7 mouse cellular contexts compared by ENCODE assay signal in the genomic region with DNA sequence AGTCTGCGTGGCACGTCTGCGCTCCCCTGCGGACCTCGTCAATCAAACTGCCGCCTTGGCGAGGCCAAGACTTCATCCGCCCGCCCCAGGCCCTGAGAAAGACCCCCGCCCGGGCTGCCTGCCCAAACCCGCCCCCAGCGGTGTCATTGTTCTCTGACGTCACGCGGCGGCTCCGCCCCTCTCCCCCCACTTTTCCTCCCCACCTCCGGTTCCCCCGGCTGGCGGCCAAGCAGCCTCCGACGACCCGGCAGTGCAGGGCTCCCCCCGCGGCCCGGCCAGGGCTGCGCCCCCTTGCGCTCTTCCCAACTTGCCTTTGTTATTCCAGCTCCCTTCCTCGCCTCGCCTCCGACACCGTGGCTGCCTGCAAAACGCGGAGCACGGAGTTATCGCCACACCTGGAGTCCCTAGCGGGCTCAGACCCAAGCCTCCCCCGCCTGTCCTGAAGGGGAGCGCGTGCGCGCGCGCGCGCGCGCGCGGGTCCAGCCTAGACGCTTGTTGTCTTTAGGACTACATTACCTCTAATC. TPM values are rescaled to one million over a fixed set of nuclear protein-coding genes. Genes with fewer than 3 reads are reported as not detected.
DNase-seq lines count a peak whose midpoint lies in the region; ATAC-seq lines count a peak whose summit lies in the region.

No protein-coding gene starts in this region.

- no peaks in the 10 kb centered on the region for H3K27me3 ChIP-seq in embryonic facial prominence, embryonic 12.5 days
- H3K27me3 ChIP-seq in limb, embryonic 13.5 days, result no peaks in the 10 kb centered on the region
- no peaks in the 10 kb centered on the region for H3K27me3 ChIP-seq in midbrain, embryonic 15.5 days (replicated peaks)

- peak overlapping the region; percentile 81 for H3K4me3 ChIP-seq in embryonic facial prominence, embryonic 12.5 days
- H3K4me3 ChIP-seq in limb, embryonic 13.5 days, result peak overlapping the region; percentile 99
- peak overlapping the region; percentile 98 for H3K4me3 ChIP-seq in midbrain, embryonic 15.5 days

- WGBS in embryonic facial prominence, embryonic 12.5 days, result under 1% methylated on average over 52 of the region's 52 CpGs
- under 1% methylated on average over 52 of the region's 52 CpGs for WGBS in limb, embryonic 13.5 days
- WGBS in midbrain, embryonic 15.5 days, result under 1% methylated on average over 49 of the region's 52 CpGs

- no peaks in the 10 kb centered on the region for H3K36me3 ChIP-seq in embryonic facial prominence, embryonic 12.5 days
- no peaks in the 10 kb centered on the region for H3K36me3 ChIP-seq in limb, embryonic 13.5 days
- H3K36me3 ChIP-seq in midbrain, embryonic 15.5 days (replicated peaks), result no peaks in the 10 kb centered on the region

- H3K4me2 ChIP-seq in embryonic facial prominence, embryonic 12.5 days (replicated peaks), result peak overlapping the region; percentile 80
- H3K4me2 ChIP-seq in limb, embryonic 13.5 days (replicated peaks), result peak overlapping the region; percentile 75
- H3K4me2 ChIP-seq in midbrain, embryonic 15.5 days, result peak overlapping the region; percentile 74

- no peaks in the 10 kb centered on the region for H3K9me3 ChIP-seq in embryonic facial prominence, embryonic 12.5 days
- H3K9me3 ChIP-seq in limb, embryonic 13.5 days, result no peaks in the 10 kb centered on the region
- no peaks in the 10 kb centered on the region for H3K9me3 ChIP-seq in midbrain, embryonic 15.5 days

- peak overlapping the region; percentile 100 for H3K27ac ChIP-seq in embryonic facial prominence, embryonic 12.5 days
- peak overlapping the region; percentile 100 for H3K27ac ChIP-seq in limb, embryonic 13.5 days
- peak overlapping the region; percentile 98 for H3K27ac ChIP-seq in midbrain, embryonic 15.5 days

- DNase-seq in adrenal gland, postnatal 14 days, result peak; percentile 98
- peak; percentile 97 for DNase-seq in heart, adult 9 months (ENCODE audit: low spot score in 2 of 2)
- peak; percentile 97 for DNase-seq in kidney, adult 9 months
- peak; percentile 80 to 87 for DNase-seq in spleen, adult 18-20 months

- H3K4me1 ChIP-seq in embryonic facial prominence, embryonic 12.5 days, result peaks cover 28% of the 10 kb centered on the region
- peaks cover 44% of the 10 kb centered on the region for H3K4me1 ChIP-seq in limb, embryonic 13.5 days
- peaks cover 41% of the 10 kb centered on the region for H3K4me1 ChIP-seq in midbrain, embryonic 15.5 days

- peak; percentile 86 for ATAC-seq in embryonic facial prominence, embryonic 12.5 days (ENCODE audit: insufficient number of reproducible peaks, insufficient read depth, low FRiP score, low TSS enrichment)
- ATAC-seq in limb, embryonic 13.5 days (ENCODE audit: low FRiP score, low read depth), result peak; percentile 89
- peak; percentile 86 for ATAC-seq in midbrain, embryonic 15.5 days (replicated peaks)

- H3K9ac ChIP-seq in embryonic facial prominence, embryonic 12.5 days, result peak overlapping the region; percentile 60
- H3K9ac ChIP-seq in limb, embryonic 13.5 days, result peak overlapping the region; percentile 100
- H3K9ac ChIP-seq in midbrain, embryonic 15.5 days, result peak overlapping the region; percentile 99

RNA-seq across cellular contexts. Expression of gene Zmiz1, which starts 1.5 kb away (rescaled TPM):
- total RNA-seq in adrenal gland, postnatal 14 days (2021), result 96.4 and 96.9 TPM in 2 replicates
- polyA plus RNA-seq in embryonic facial prominence, embryonic 12.5 days (2016; fragmentation: Nextera tagmentation; extraction: Ambion mirVana), result 43.8 and 46.3 TPM in 2 replicates
- 66.7 and 68.6 TPM in 2 replicates for polyA plus RNA-seq in limb, embryonic 13.5 days (2015; fragmentation: Nextera tagmentation; extraction: Ambion mirVana)
- 77.3 and 78.8 TPM in 2 replicates for polyA plus RNA-seq in midbrain, embryonic 15.5 days (2015; fragmentation: Nextera tagmentation; extraction: Ambion mirVana)

Comparison
In these comparisons a context has a peak if more than half of its experiments do, and no peak if none do; other contexts are left out.
1. Peak in every context shown above with its lines: DNase-seq, ATAC-seq, H3K4me3 ChIP-seq and H3K27ac ChIP-seq.